Mouse (Mus musculus) layer of hippocampus, postnatal 25 days (tissue): ENCODE data around the gene Crebl2. TPM values are rescaled to one million over a fixed set of nuclear protein-coding genes. Genes with fewer than 3 reads are reported as not detected.

ENCODE experiments used
- DNase-seq, 2 experiments: peaks; one replicate each; pipeline ENCODE4 v3.0.0; 2022; ENCODE audit warnings: mixed read lengths in 2 of 2, low spot score in 1 of 2; ENCODE audit errors: extremely low spot score in 1 of 2
- total RNA-seq, 2 experiments: library from RNA; stranded (reverse); gene quantifications; 2 replicates each; pipeline ENCODE4 v1.2.3; 2021

Crebl2 gene
- total RNA-seq, 2 experiments from 2014 or later: 26.6 to 33.1 TPM

GRCm38 (mm10) chr6:134903368-134903767, 73.4 kb downstream of the Crebl2 start:
- no peak for DNase-seq

DNA sequence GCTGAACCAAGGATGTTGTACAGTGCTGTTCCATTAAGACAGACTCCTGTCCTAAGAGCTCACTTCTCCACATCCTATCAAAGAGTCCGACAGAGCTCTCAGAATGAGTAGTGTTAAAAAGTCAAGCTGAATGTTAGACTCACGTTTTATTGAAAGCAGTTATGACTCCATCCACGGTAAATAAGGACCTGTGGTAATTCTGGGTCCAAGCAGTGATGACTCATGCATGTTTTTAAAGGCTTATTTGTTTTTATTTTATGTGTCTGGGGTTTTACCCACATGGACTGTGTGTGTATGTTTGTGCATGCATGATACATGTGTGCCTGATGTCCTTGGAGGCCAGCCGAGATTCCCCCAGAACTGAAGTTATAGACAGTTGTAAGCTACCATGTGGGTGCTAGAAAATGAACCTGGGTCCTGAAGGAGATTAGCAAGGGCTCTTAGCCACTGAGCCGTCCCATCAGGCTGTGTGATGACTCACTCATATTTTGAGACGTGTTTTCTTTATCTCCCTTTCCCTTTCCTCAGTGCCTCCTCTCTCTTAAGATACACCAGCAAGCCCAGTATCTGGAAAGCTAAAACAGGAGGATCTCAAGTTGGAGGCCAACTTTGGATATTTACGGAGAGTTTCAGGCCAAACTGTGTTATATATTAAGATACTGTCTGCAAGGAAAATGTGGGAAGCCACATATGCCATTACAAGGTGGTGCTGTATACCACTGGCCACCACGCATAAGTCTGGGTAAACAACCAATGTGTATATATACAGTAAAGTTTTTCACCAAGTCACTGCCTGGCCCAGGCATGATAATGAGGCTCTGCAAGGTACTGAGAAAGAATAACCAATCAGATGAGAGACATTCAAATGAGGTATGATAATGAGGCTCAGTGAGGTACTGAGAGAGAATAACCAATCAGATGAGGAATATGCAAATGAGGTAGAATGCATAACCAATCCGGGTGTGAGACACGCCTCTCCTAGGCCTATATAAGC, 74.2 kb downstream of the Crebl2 start:
- DNase-seq: no peak

DNA sequence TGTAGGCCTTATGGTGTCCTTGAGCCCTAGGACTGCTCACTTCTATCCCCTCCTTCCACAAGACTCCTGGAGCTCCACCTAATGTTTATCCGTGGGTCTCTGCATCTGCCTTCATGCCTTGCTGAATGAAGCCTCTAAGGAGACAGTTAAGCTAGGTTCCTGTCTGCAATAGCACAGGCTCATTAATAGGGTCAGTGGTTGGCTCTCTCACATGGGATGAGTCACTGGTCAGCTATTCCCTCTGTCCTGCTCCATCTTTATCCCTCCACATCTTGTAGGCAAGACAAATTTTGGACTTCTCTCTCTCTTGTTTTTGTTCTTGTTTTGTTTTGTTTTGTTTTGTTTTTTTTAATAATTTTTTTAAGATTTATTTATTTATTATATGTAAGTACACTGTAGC, 75.9 kb downstream of the Crebl2 start:
- no peak for DNase-seq

Other genes starting within 250 kb of the Crebl2 start
- 1 to 10 TPM; 6.9 to 7.9 TPM for gene Mansc1, start 197.7 kb upstream of the Crebl2 start, total RNA-seq
- 10 to 100 TPM; 36.1 to 39.2 TPM for gene Borcs5, start 190.6 kb upstream of the Crebl2 start, total RNA-seq
- gene Dusp16, start 37.5 kb upstream of the Crebl2 start, total RNA-seq: 10 to 100 TPM in 1 of 2 experiments, 1 to 10 TPM in 1; 8.9 to 10.4 TPM
- 10 to 100 TPM; 25.2 to 28.3 TPM for gene Gpr19, start 68.4 kb downstream of the Crebl2 start, total RNA-seq
- gene Cdkn1b, start 90.2 kb downstream of the Crebl2 start, total RNA-seq: 10 to 100 TPM; 51.3 to 51.5 TPM
- 1 to 10 TPM; 2.5 to 2.8 TPM for gene Apold1, start 151.6 kb downstream of the Crebl2 start, total RNA-seq
- 10 to 100 TPM; 54.8 to 55.6 TPM for gene Ddx47, start 181.5 kb downstream of the Crebl2 start, total RNA-seq
- not detected for gene Gprc5a, start 235.5 kb downstream of the Crebl2 start, total RNA-seq